Mouse (Mus musculus) embryonic facial prominence, embryonic 11.5 days (tissue): ENCODE data around the gene Rbm20. TPM values are rescaled to one million over a fixed set of nuclear protein-coding genes. Genes with fewer than 3 reads are reported as not detected.

ENCODE experiments used
- ATAC-seq: fragments of 200-750 bp; cut with Nextera tagmentation; replicated peaks from 2 replicates; pipeline ENCODE4 v1.8.0; 2017; ENCODE audit warnings: low read depth; ENCODE audit not compliant: insufficient number of reproducible peaks, low FRiP score, low TSS enrichment
- DNase-seq: peaks from one replicate; pipeline ENCODE4 v3.0.0-alpha.2; 2015; ENCODE audit warnings: low spot score
- H3K27ac ChIP-seq: fragments of 300-500 bp; sonication (generic); replicated peaks from 2 replicates; pipeline ENCODE4 v1.5.1; 2014; ENCODE audit warnings: mild to moderate bottlenecking, low read depth, low read length, control low read depth
- H3K27me3 ChIP-seq: fragments of 300-500 bp; sonication (generic); 2 replicates; pipeline ENCODE4 v1.6.1; 2014; ENCODE audit warnings: mild to moderate bottlenecking, low read length, moderate library complexity, mixed read lengths; ENCODE audit not compliant: control insufficient read depth, insufficient read depth
- H3K36me3 ChIP-seq: fragments of 300-500 bp; sonication (generic); replicated peaks from 2 replicates; pipeline ENCODE4 v1.6.1; 2014; ENCODE audit warnings: low read depth, mild to moderate bottlenecking, low read length, moderate library complexity, mixed read lengths; ENCODE audit not compliant: control insufficient read depth, insufficient read depth
- H3K4me1 ChIP-seq: fragments of 300-500 bp; sonication (generic); 2 replicates; pipeline ENCODE4 v1.6.1; 2014; ENCODE audit warnings: low read length, mixed read lengths; ENCODE audit not compliant: control insufficient read depth, insufficient read depth
- H3K4me2 ChIP-seq: fragments of 300-500 bp; sonication (generic); 2 replicates; pipeline ENCODE4 v1.6.1; 2014; ENCODE audit warnings: low read depth, mild to moderate bottlenecking, control low read depth, low read length, moderate library complexity
- H3K4me3 ChIP-seq: fragments of 300-500 bp; sonication (generic); 2 replicates; pipeline ENCODE4 v1.5.1; 2014; ENCODE audit warnings: low read depth, low read length, control low read depth
- H3K9ac ChIP-seq: fragments of 300-500 bp; sonication (generic); replicated peaks from 2 replicates; pipeline ENCODE4 v1.6.1; 2014; ENCODE audit warnings: mild to moderate bottlenecking, control low read depth, low read length
- H3K9me3 ChIP-seq: fragments of 300-500 bp; sonication (generic); replicated peaks from 2 replicates; pipeline ENCODE4 v1.6.1; 2016; ENCODE audit warnings: mild to moderate bottlenecking, low read length, inconsistent platforms, mixed read lengths; ENCODE audit not compliant: control insufficient read depth
- WGBS: fragments of 180-500 bp; shearing (Covaris S2); extraction: QIAGEN DNeasy Blood & Tissue Kit; methylation state at CpG from one replicate; pipeline ENCODE4 v1.1.7; 2014; 5-methylcytosine and 5-hydroxymethylcytosine counted together
- polyA plus RNA-seq: library from polyadenylated mRNA; unstranded; fragments of >200 nt; fragmentation: Nextera tagmentation; extraction: Ambion mirVana; gene quantifications from 2 replicates; pipeline ENCODE4 v1.2.1, GENCODE M21; 2014

The Rbm20 gene
- polyA plus RNA-seq, 1 experiment from 2014 or later, result 1.1 TPM

GRCm38 (mm10) chr19:53793994-53794890, 117.1 kb downstream of the Rbm20 start:
- Histone ChIP-seq H3K36me3 (no peaks in the 10 kb centered on the region), H3K9ac (no peak overlapping the region), H3K4me1 (peaks cover 3% of the 10 kb centered on the region), H3K27ac (no peak overlapping the region), H3K9me3 (no peaks in the 10 kb centered on the region), H3K27me3 (no peaks in the 10 kb centered on the region), H3K4me2 (no peak overlapping the region), H3K4me3 (no peak overlapping the region)
- WGBS, result 68% methylated on average over 23 of the region's 23 CpGs
- ATAC-seq, result no peak
- no peak for DNase-seq

- Histone ChIP-seq H3K27me3 (no peaks in the 10 kb centered on the region), H3K9ac (no peak overlapping the region), H3K4me2 (no peak overlapping the region), H3K4me1 (peaks cover 3% of the 10 kb centered on the region), H3K9me3 (no peaks in the 10 kb centered on the region), H3K4me3 (no peak overlapping the region), H3K27ac (no peak overlapping the region), H3K36me3 (no peaks in the 10 kb centered on the region)
- DNase-seq (no peak), ATAC-seq (no peak)
- 77% methylated on average over 4 of the region's 4 CpGs for WGBS
Measured at GRCm38 (mm10) chr19:53794996-53795395, 117.9 kb downstream of the Rbm20 start.

GRCm38 (mm10) chr19:53796020-53796419, 118.9 kb downstream of the Rbm20 start:
- DNase-seq (no peak), ATAC-seq (no peak)
- H3K9ac ChIP-seq, result no peak overlapping the region
- H3K4me2 ChIP-seq, result no peak overlapping the region
- no peaks in the 10 kb centered on the region for H3K36me3 ChIP-seq
- peaks cover 3% of the 10 kb centered on the region for H3K4me1 ChIP-seq
- H3K27me3 ChIP-seq, result no peaks in the 10 kb centered on the region
- H3K27ac ChIP-seq, result no peak overlapping the region
- no peak overlapping the region for H3K4me3 ChIP-seq
- no peaks in the 10 kb centered on the region for H3K9me3 ChIP-seq
- WGBS, result 81% methylated on average over 5 of the region's 5 CpGs

- H3K9me3 ChIP-seq, result no peaks in the 10 kb centered on the region
- 80% methylated on average over 10 of the region's 10 CpGs for WGBS
- ATAC-seq (no peak), DNase-seq (no peak)
- H3K4me2 ChIP-seq, result no peak overlapping the region
- H3K4me1 ChIP-seq, result no peaks in the 10 kb centered on the region; the same call in 1 of the 2 replicates
- H3K9ac ChIP-seq, result no peak overlapping the region
- H3K27ac ChIP-seq, result no peak overlapping the region
- no peak overlapping the region for H3K4me3 ChIP-seq
- H3K36me3 ChIP-seq, result no peaks in the 10 kb centered on the region
- no peaks in the 10 kb centered on the region for H3K27me3 ChIP-seq
Measured at GRCm38 (mm10) chr19:53797770-53798169, 120.7 kb downstream of the Rbm20 start.

GRCm38 (mm10) chr19:53799885-53800284, 122.8 kb downstream of the Rbm20 start:
- WGBS, result 69% methylated on average over 11 of the region's 11 CpGs
- no peaks in the 10 kb centered on the region; the same call in 1 of the 2 replicates for H3K4me1 ChIP-seq
- no peaks in the 10 kb centered on the region for H3K27me3 ChIP-seq
- no peak overlapping the region for H3K4me3 ChIP-seq
- H3K4me2 ChIP-seq, result no peak overlapping the region
- DNase-seq (no peak), ATAC-seq (no peak)
- H3K36me3 ChIP-seq, result no peaks in the 10 kb centered on the region
- H3K27ac ChIP-seq, result no peak overlapping the region
- no peaks in the 10 kb centered on the region for H3K9me3 ChIP-seq
- H3K9ac ChIP-seq, result no peak overlapping the region

- no peak overlapping the region for H3K9ac ChIP-seq
- no peaks in the 10 kb centered on the region; the same call in 1 of the 2 replicates for H3K4me1 ChIP-seq
- no peak overlapping the region for H3K27ac ChIP-seq
- H3K4me2 ChIP-seq, result no peak overlapping the region
- H3K4me3 ChIP-seq, result no peak overlapping the region
- no peaks in the 10 kb centered on the region for H3K9me3 ChIP-seq
- ATAC-seq (no peak; the same call in 1 of the 2 replicates), DNase-seq (no peak)
- no peaks in the 10 kb centered on the region for H3K27me3 ChIP-seq
- 77% methylated on average over 15 of the region's 15 CpGs for WGBS
- no peaks in the 10 kb centered on the region for H3K36me3 ChIP-seq
Measured at GRCm38 (mm10) chr19:53800365-53800999, 123.4 kb downstream of the Rbm20 start.

GRCm38 (mm10) chr19:53801380-53801779, 124.3 kb downstream of the Rbm20 start:
- no peaks in the 10 kb centered on the region for H3K27me3 ChIP-seq
- no peak overlapping the region for H3K27ac ChIP-seq
- no peak for DNase-seq
- no peak for ATAC-seq
- no peaks in the 10 kb centered on the region for H3K9me3 ChIP-seq
- H3K36me3 ChIP-seq, result no peaks in the 10 kb centered on the region
- WGBS, result 86% methylated on average over 5 of the region's 5 CpGs
- no peak overlapping the region for H3K4me3 ChIP-seq
- no peak overlapping the region for H3K9ac ChIP-seq
- no peaks in the 10 kb centered on the region; the same call in 1 of the 2 replicates for H3K4me1 ChIP-seq
- no peak overlapping the region for H3K4me2 ChIP-seq
